Mouse (Mus musculus) gastrocnemius, postnatal 25 days (tissue): ENCODE results near the gene Atp1a3. TPM values are rescaled to one million over a fixed set of nuclear protein-coding genes. Genes with fewer than 3 reads are reported as not detected.
"Not testable (repeated sequence)": the region's sequence is repeated elsewhere in the genome, so short reads cannot be mapped to it uniquely, and the experiment has no call there.

Experiments used
- DNase-seq: peaks from one replicate; pipeline ENCODE4 v3.0.0; 2022
- long read RNA-seq, 2 experiments: library from polyadenylated mRNA; stranded (forward); transcript quantifications; one replicate each; pipeline ENCODE4 v2.0.0; 2021
- total RNA-seq, 2 experiments: library from RNA; stranded (reverse); gene quantifications; 1 replicate in 1 of 2; 2 replicates in 1 of 2; pipeline ENCODE4 v1.2.3; 2021

Gene Atp1a3
- total RNA-seq, result under 1 TPM in 1 of 2 experiments, not detected in 1; 0.46 TPM
- long read RNA-seq, experiment 1, result 0 reads
- long read RNA-seq, experiment 2, result 0 reads

- no peak for DNase-seq
Observed at GRCm38 (mm10) chr7:25005421-25006065, at the start of gene Atp1a3. TSS of gene Atp1a3 (minus strand) at chr7:25005958.

GRCm38 (mm10) chr7:25052587-25052986 lies 46.8 kb upstream of the Atp1a3 start:
- no peak for DNase-seq

- no peak for DNase-seq
Observed at GRCm38 (mm10) chr7:25049295-25049930, 43.7 kb upstream of the Atp1a3 start.

- DNase-seq, result no peak
Observed at GRCm38 (mm10) chr7:25047363-25047762, 41.6 kb upstream of the Atp1a3 start.

DNA sequence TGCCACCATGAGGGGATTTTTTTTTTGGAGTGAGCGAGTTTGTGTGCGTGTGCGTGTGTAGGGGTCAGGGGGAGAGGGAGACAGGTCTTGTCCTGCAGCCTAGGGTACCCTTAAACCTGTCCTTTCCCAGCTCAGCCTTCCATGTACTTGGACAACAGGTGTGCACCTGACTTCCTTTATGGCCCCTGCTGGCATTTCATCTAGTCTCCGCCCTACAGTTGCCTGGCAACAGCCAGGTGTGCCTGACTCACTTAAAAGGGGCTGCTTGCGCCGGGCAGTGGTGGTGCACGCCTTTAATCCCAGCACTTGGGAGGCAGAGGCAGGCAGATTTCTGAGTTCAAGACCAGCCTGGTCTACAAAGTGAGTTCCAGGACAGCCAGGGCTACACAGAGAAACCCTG lies 38.8 kb upstream of the Atp1a3 start:
- DNase-seq, result not testable (repeated sequence)

DNA sequence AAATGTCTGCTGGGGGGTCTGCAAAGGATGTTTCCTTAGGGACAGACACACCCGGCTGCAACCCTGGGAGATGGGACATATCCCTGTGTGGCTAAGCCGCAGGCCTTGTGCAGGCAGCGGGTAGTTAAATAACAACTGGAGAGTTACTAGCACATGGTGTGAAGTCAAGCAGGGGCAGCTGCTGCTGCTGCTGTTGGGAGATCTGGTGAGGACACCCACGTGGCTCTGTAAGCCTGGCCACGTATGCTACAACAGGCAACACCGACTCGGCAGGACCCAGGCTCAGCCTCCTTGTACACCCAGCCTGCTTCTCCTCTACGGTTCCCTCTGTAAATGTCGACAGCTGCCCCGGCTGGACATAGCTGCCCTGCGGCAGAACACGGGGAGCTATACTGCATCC lies 36.2 kb upstream of the Atp1a3 start:
- no peak for DNase-seq

DNA sequence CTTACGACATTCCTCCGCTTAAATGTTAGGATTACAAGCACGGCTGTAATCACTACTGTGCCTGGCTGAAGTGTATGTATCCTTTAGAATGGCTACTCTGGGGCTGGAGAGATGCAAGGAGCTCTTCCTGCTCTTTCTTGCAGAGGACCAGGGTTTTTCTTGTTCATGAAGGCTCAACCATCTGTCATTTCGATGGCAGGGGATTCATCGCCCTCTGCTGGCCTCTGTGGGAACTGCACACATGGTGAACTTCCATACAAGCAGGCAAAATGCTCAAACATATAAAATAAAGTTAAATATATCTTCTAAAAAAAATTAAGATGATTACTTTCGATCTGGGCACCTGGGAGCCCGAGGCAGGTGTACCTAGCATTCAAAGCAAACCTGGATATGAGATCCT lies 30.2 kb upstream of the Atp1a3 start:
- DNase-seq, result no peak

DNA sequence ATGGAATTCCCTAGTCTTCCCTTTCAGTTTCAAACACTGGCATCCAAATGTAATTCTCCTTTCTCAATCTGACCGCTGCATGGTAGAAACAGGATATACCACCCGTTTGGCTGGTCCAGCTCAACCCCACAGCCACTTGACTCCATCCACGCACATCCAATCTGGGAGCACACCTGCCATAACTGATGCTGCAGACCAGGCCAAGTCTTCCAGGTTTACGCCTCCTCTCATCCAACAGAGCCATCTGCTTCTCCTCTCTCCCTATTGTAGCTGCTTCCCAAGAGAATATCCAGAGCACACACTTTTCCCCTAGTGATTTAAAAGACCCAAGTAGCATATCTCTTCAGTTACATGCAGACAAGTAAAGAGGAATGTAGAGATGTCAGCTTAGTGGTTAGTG lies 29.0 kb upstream of the Atp1a3 start:
- no peak for DNase-seq

DNA sequence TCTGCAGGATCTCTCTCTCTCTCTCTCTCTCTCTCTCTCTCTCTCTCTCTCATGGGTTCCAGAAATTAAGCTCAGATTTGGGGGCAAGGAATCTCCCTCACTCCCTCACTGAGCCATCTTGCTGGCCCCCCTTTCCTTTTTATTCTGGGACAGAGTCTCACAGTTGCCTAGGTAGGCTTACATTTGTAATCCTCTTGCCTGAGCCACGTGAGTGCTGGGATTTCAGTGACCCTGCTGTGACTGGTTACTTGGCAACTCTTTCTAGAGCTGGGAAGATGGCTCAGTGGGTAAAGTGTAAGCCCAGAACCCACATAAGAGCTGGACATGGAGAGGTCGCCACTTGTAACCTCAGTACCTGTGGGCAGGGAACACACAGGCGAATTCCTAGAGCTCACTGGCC lies 25.8 kb upstream of the Atp1a3 start:
- DNase-seq, result no peak

- DNase-seq, result peak; percentile 36
Observed at GRCm38 (mm10) chr7:25030032-25030753, 24.4 kb upstream of the Atp1a3 start.

DNA sequence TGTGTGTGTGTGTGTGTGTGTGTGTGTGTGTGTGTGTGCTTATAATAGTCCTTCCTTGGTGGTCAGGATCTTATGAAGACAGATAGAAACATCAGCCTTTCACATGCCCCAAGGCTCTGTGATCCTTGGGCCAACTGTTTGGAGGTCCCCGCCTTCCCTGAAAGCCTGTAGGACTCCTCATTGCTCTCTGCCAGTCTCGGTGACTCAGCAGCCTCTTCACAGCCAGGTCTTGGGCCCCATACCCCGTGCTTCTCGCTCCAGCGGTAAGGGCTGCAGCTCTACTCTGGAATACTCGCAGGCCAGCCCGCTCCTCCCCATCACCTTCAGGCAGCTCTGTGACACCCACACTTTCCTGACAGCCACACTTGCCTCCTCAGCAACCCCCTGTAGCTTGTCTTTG lies 20.7 kb upstream of the Atp1a3 start:
- DNase-seq, result no peak

GRCm38 (mm10) chr7:25025855-25026439 lies 20.2 kb upstream of the Atp1a3 start:
- DNase-seq, result no peak

DNA sequence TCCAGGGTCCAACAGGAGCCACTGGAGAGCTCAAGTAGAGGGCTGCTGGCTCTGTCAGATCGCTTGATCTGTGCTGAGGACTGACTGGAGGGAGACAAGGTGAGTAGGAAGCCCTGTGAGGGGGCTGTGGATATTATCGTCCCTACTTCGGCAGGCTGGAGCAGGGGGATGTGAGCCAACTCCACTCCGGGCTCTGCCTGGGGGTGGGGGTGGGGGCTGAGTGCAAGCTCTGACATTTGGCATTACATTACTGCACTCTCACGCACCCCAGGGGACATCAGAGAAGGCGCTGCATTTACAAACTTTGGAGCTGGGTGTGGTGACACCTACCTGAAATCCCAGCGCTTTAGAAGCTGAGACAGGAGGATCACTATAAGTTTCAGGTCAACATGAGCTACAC lies 5.8 kb upstream of the Atp1a3 start:
- DNase-seq, result no peak

DNA sequence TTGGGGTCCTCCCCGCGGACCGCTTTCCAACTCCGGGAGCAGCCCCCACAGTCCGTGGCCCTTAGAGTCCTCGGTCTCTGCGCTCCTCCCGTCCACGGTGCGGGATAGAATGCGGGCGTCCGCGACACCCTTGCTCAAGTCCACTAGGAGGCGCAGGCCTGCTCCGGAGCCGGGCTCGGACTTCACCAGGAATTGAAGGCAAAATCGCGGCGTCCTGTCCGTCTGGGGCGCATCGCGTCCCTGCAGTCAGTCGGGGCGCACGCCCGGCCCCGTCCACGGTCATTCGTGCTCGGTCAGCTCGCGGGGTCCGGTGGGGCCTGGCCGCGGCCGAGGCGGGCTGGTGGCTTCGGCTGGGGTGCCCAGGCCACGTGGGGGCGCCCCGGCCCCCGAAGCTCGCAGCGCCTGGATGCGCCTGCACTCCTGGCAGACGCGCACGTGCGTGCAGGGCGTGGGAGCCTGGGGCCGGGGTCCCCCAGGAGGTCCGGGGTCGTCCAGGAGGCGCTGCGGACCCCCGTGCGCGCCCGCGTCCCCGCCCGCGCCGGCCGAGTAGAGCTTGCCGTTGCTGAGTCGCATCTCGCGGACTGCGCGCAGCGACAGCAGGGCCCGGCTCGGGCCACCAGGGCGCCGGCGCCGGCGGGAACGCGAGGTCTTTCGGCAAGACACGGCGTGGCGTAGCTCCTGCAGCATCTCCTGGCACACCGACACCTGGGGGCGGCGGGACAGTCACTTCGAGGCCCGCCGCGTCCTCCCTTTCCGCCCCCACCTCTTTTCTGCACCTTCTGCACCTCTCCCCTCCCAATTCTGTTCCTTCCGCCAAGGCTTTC lies 4.5 kb upstream of the Atp1a3 start:
- DNase-seq, result no peak

- DNase-seq, result no peak
Observed at GRCm38 (mm10) chr7:25009099-25009700, 3.4 kb upstream of the Atp1a3 start.

GRCm38 (mm10) chr7:25008635-25009034 lies 2.9 kb upstream of the Atp1a3 start:
- DNase-seq, result no peak

GRCm38 (mm10) chr7:25007609-25008374 lies 2.0 kb upstream of the Atp1a3 start:
- no peak for DNase-seq

DNA sequence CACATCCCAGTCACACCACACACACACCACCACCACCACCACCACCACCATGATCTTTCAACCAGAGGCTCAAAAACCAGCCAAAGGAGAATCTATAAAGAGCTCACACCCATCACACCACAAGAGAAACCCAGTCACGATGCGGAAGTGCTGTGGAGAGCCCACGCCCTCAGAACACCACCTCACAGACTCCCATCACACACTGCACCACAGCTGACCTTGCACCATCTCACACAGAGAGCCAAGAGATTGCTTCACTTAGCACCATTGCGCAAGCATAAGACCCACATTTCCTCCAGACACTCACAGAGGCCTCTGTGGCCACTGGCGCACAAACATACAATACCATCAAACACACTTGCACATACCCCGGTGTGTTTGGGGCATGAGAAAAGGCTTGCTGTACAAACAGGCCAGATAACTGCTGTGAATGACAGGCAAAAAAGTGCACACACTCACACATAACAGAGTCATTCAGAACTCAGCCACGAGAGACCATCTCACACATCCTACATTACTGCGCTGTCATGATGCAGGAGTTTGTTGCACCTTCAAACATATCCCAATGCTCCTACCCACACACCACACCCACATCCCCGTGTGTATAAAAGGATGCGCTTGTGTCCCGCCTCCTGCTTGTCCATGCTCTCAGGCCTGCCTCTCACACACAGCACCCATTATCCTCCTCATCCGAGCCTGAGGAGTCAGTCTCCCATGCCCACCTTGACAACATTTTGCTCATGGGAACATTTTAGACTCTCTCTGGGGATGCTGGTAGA lies 1.0 kb upstream of the Atp1a3 start:
- no peak for DNase-seq

GRCm38 (mm10) chr7:25006171-25006570 lies 413 bp upstream of the Atp1a3 start:
- no peak for DNase-seq

- no peak for DNase-seq
Observed at GRCm38 (mm10) chr7:25004806-25005205, 952 bp downstream of the Atp1a3 start.
